Mouse (Mus musculus): ENCODE measurements around the gene Ctbp1. TPM values are rescaled to one million over a fixed set of nuclear protein-coding genes. Genes with fewer than 3 reads are reported as not detected.

The Ctbp1 gene
- polyA plus RNA-seq, 1 experiment from 2014 or later = 91.1 TPM

GRCm38 (mm10) chr5:33248186-33248585, 26.6 kb downstream of the Ctbp1 start:
- Histone ChIP-seq H3K27ac (ENCODE audit: low read depth) (no peak overlapping the region), H3K9ac (replicated peaks) (no peak overlapping the region), H3K4me2 (ENCODE audit: low read depth, low read length) (no peak overlapping the region), H3K4me1 (ENCODE audit: insufficient read depth) (no peaks in the 10 kb centered on the region), H3K36me3 (replicated peaks; ENCODE audit: insufficient read depth, low read length) (peaks cover 74% of the 10 kb centered on the region), H3K4me3 (ENCODE audit: low read depth, low read length) (no peak overlapping the region), H3K27me3 (ENCODE audit: insufficient read depth, low read length) (no peaks in the 10 kb centered on the region), H3K9me3 (ENCODE audit: low read length) (no peaks in the 10 kb centered on the region)
- 80% methylated on average over 12 of the region's 12 CpGs for WGBS (ENCODE audit: insufficient replicate concordance)
- no peak for ATAC-seq
- TF ChIP-seq CTCF (IDR thresholded peaks at IDR 0.05; ENCODE audit: low read depth) (no peak), EP300 (IDR thresholded peaks at IDR 0.05; ENCODE audit: low read depth) (no peak)
- DNase-seq = no peak

DNA sequence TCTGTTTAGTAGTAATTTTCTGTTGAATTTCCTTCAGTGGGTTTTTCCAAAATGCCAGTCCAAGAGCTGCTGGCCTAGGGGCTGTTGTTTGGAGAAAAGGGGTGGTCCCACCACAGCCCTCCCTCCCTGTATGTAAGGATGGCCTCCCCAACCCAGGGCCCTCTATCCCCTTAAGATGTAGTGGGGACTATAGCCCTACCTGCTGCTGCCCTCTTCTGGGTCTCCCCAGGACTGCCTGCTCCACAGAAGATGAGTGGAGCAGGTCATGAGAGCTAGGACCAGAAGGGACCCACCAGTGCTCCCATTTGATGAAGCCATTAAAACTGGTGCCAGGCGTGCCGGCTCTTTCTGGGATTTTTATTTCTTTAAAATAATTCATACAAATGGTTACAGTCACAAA, 27.4 kb downstream of the Ctbp1 start:
- WGBS (ENCODE audit: insufficient replicate concordance) = 96% methylated on average over 2 of the region's 2 CpGs
- Histone ChIP-seq H3K4me3 (ENCODE audit: low read depth, low read length) (no peak overlapping the region), H3K9me3 (ENCODE audit: low read length) (no peaks in the 10 kb centered on the region), H3K4me1 (ENCODE audit: insufficient read depth) (no peaks in the 10 kb centered on the region), H3K27me3 (ENCODE audit: insufficient read depth, low read length) (no peaks in the 10 kb centered on the region), H3K9ac (replicated peaks) (no peak overlapping the region), H3K4me2 (ENCODE audit: low read depth, low read length) (no peak overlapping the region), H3K36me3 (replicated peaks; ENCODE audit: insufficient read depth, low read length) (peaks cover 67% of the 10 kb centered on the region), H3K27ac (ENCODE audit: low read depth) (no peak overlapping the region)
- ATAC-seq (no peak; the same call in 1 of the 2 replicates), DNase-seq (no peak)
- TF ChIP-seq CTCF (IDR thresholded peaks at IDR 0.05; ENCODE audit: low read depth) = peak; percentile 53
- TF ChIP-seq EP300 (IDR thresholded peaks at IDR 0.05; ENCODE audit: low read depth) = no peak

- Histone ChIP-seq H3K9me3 (ENCODE audit: low read length) (no peaks in the 10 kb centered on the region), H3K4me1 (ENCODE audit: insufficient read depth) (no peaks in the 10 kb centered on the region), H3K4me2 (ENCODE audit: low read depth, low read length) (no peak overlapping the region), H3K27ac (ENCODE audit: low read depth) (no peak overlapping the region), H3K36me3 (replicated peaks; ENCODE audit: insufficient read depth, low read length) (peaks cover 50% of the 10 kb centered on the region), H3K9ac (replicated peaks) (no peak overlapping the region), H3K4me3 (ENCODE audit: low read depth, low read length) (no peak overlapping the region), H3K27me3 (ENCODE audit: insufficient read depth, low read length) (no peaks in the 10 kb centered on the region)
- TF ChIP-seq CTCF (IDR thresholded peaks at IDR 0.05; ENCODE audit: low read depth) (no peak), EP300 (IDR thresholded peaks at IDR 0.05; ENCODE audit: low read depth) (no peak)
- no peak for DNase-seq
- no peak for ATAC-seq
- 77% methylated on average over 3 of the region's 3 CpGs for WGBS (ENCODE audit: insufficient replicate concordance)
Observed at GRCm38 (mm10) chr5:33245701-33246100, 29.1 kb downstream of the Ctbp1 start.

DNA sequence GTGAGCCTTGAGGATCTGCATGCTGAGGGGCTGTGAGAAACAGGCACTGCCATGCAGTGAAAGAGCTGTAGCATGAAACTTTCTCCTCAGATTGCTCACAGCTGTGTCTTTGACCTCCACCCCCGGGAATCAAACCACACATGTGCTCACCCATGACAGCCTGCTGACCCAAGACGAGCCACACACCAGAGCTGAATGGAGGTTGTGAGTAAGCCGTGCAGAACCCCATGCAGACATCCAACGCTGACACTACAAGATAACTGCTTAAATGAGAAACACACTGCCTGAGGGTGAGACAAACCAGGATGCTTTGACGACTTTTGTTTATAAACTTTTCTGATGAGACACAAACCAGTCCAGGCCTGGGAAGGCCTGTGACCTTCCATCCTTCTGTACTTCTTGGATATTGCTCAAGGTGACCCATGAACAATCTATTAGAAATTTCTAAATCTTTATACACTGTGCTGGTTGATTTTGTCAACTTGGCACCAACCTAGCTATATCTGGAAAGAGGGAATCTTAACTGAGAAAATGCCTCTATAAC, 30.3 kb downstream of the Ctbp1 start:
- Histone ChIP-seq H3K4me2 (ENCODE audit: low read depth, low read length) (no peak overlapping the region), H3K27me3 (ENCODE audit: insufficient read depth, low read length) (no peaks in the 10 kb centered on the region), H3K27ac (ENCODE audit: low read depth) (no peak overlapping the region), H3K4me1 (ENCODE audit: insufficient read depth) (no peaks in the 10 kb centered on the region), H3K9me3 (ENCODE audit: low read length) (no peaks in the 10 kb centered on the region), H3K4me3 (ENCODE audit: low read depth, low read length) (no peak overlapping the region), H3K9ac (replicated peaks) (no peak overlapping the region), H3K36me3 (replicated peaks; ENCODE audit: insufficient read depth, low read length) (peaks cover 38% of the 10 kb centered on the region)
- TF ChIP-seq EP300 (IDR thresholded peaks at IDR 0.05; ENCODE audit: low read depth) = no peak
- TF ChIP-seq CTCF (IDR thresholded peaks at IDR 0.05; ENCODE audit: low read depth) = no peak
- no peak for ATAC-seq
- peak; percentile 35 for DNase-seq
- 60% methylated on average over 5 of the region's 5 CpGs for WGBS (ENCODE audit: insufficient replicate concordance)

- ATAC-seq = no peak
- H3K9ac ChIP-seq (replicated peaks) = no peak overlapping the region
- H3K4me2 ChIP-seq (ENCODE audit: low read depth, low read length) = no peak overlapping the region
- TF ChIP-seq EP300 (IDR thresholded peaks at IDR 0.05; ENCODE audit: low read depth) (no peak), CTCF (IDR thresholded peaks at IDR 0.05; ENCODE audit: low read depth) (no peak)
- no peak overlapping the region for H3K4me3 ChIP-seq (ENCODE audit: low read depth, low read length)
- WGBS (ENCODE audit: insufficient replicate concordance) = 77% methylated on average over 3 of the region's 3 CpGs
- no peaks in the 10 kb centered on the region for H3K9me3 ChIP-seq (ENCODE audit: low read length)
- no peak for DNase-seq
- H3K27ac ChIP-seq (ENCODE audit: low read depth) = no peak overlapping the region
- no peaks in the 10 kb centered on the region for H3K36me3 ChIP-seq (replicated peaks; ENCODE audit: insufficient read depth, low read length)
- no peaks in the 10 kb centered on the region for H3K4me1 ChIP-seq (ENCODE audit: insufficient read depth)
- H3K27me3 ChIP-seq (ENCODE audit: insufficient read depth, low read length) = no peaks in the 10 kb centered on the region
Observed at GRCm38 (mm10) chr5:33239934-33240333, 34.9 kb downstream of the Ctbp1 start.

- no peaks in the 10 kb centered on the region for H3K27me3 ChIP-seq (ENCODE audit: insufficient read depth, low read length)
- H3K9me3 ChIP-seq (ENCODE audit: low read length) = no peaks in the 10 kb centered on the region
- no peaks in the 10 kb centered on the region for H3K4me1 ChIP-seq (ENCODE audit: insufficient read depth)
- no peaks in the 10 kb centered on the region for H3K36me3 ChIP-seq (replicated peaks; ENCODE audit: insufficient read depth, low read length)
- WGBS (ENCODE audit: insufficient replicate concordance) = 65% methylated on average over 3 of the region's 3 CpGs
- no peak overlapping the region for H3K4me3 ChIP-seq (ENCODE audit: low read depth, low read length)
- H3K9ac ChIP-seq (replicated peaks) = no peak overlapping the region
- TF ChIP-seq CTCF (IDR thresholded peaks at IDR 0.05; ENCODE audit: low read depth) = no peak
- TF ChIP-seq EP300 (IDR thresholded peaks at IDR 0.05; ENCODE audit: low read depth) = no peak
- no peak overlapping the region for H3K27ac ChIP-seq (ENCODE audit: low read depth)
- DNase-seq = no peak
- no peak overlapping the region for H3K4me2 ChIP-seq (ENCODE audit: low read depth, low read length)
- ATAC-seq = no peak
Observed at GRCm38 (mm10) chr5:33239111-33239714, 35.6 kb downstream of the Ctbp1 start.
